8 mouse cellular contexts compared by ENCODE assay signal in genomic region chr5:52470551-52470950, GRCm38 (mm10). TPM values are rescaled to one million over a fixed set of nuclear protein-coding genes. Genes with fewer than 3 reads are reported as not detected.
DNase-seq lines count a peak whose midpoint lies in the region; ATAC-seq and TF ChIP-seq lines count a peak whose summit lies in the region.

No protein-coding gene starts in this region.

- intact Hi-C loops in left cerebral cortex, adult 2 months (cut with DNase I) = loop anchor here (5.0 kb wide), 1 partner anchor 283 kb away; no protein-coding TSS in a partner anchor
- intact Hi-C loops in left cerebral cortex, postnatal 14 days (cut with DNase I) = loop anchor here (5.0 kb wide), 1 partner anchor 78 kb away; no protein-coding TSS in a partner anchor

- 0 out of 2 replicates have a peak, but pooled peaks cover 4% of the 10 kb centered on the region for H3K27me3 ChIP-seq in forebrain, embryonic 12.5 days
- H3K27me3 ChIP-seq in limb, embryonic 10.5 days (ENCODE audit: low read depth, poor library complexity, severe bottlenecking) = peaks cover 45% of the 10 kb centered on the region
- H3K27me3 ChIP-seq in neural tube, embryonic 14.5 days (ENCODE audit: control insufficient read depth, insufficient read depth, low read length) = no peaks in the 10 kb centered on the region

- TF ChIP-seq CTCF in left cerebral cortex, adult 2 months (IDR thresholded peaks at IDR 0.05) = no peak

- ATAC-seq in forebrain, embryonic 12.5 days (ENCODE audit: low FRiP score) = no peak; the same call in 1 of the 2 replicates
- peak; percentile 22; the same call in 1 of the 2 replicates for ATAC-seq in neural tube, embryonic 14.5 days (ENCODE audit: low read depth)

- no peaks in the 10 kb centered on the region for H3K36me3 ChIP-seq in forebrain, embryonic 12.5 days (replicated peaks)
- H3K36me3 ChIP-seq in limb, embryonic 10.5 days = no peaks in the 10 kb centered on the region
- no peaks in the 10 kb centered on the region for H3K36me3 ChIP-seq in neural tube, embryonic 14.5 days (ENCODE audit: control insufficient read depth, insufficient read depth, low read length)

- H3K9ac ChIP-seq in forebrain, embryonic 12.5 days = peak overlapping the region; percentile 79
- peak overlapping the region; percentile 91 for H3K9ac ChIP-seq in neural tube, embryonic 14.5 days (replicated peaks; ENCODE audit: low read depth, low read length)

- H3K4me2 ChIP-seq in forebrain, embryonic 12.5 days = peak overlapping the region; percentile 68
- H3K4me2 ChIP-seq in neural tube, embryonic 14.5 days (ENCODE audit: low read depth, low read length) = peak overlapping the region; percentile 85

- H3K9me3 ChIP-seq in forebrain, embryonic 12.5 days = no peaks in the 10 kb centered on the region
- no peaks in the 10 kb centered on the region for H3K9me3 ChIP-seq in limb, embryonic 10.5 days (replicated peaks)
- H3K9me3 ChIP-seq in neural tube, embryonic 14.5 days (ENCODE audit: control insufficient read depth, low read length) = no peaks in the 10 kb centered on the region

- WGBS in forebrain, embryonic 12.5 days = 50% methylated on average over 5 of the region's 5 CpGs
- 54% methylated on average over 5 of the region's 5 CpGs for WGBS in limb, embryonic 10.5 days
- WGBS in neural tube, embryonic 14.5 days = 56% methylated on average over 5 of the region's 5 CpGs

- peaks cover 3% of the 10 kb centered on the region; the same call in 1 of the 2 replicates for H3K4me1 ChIP-seq in forebrain, embryonic 12.5 days
- H3K4me1 ChIP-seq in limb, embryonic 10.5 days = peaks cover 8% of the 10 kb centered on the region
- H3K4me1 ChIP-seq in neural tube, embryonic 14.5 days (ENCODE audit: control insufficient read depth, insufficient read depth, low read length) = peaks cover 6% of the 10 kb centered on the region; the same call in 1 of the 2 replicates

- no peak for DNase-seq in left cerebral cortex, adult 2 months (ENCODE audit: extremely low spot score in 1 of 2, low spot score in 2 of 2)
- DNase-seq in left cerebral cortex, postnatal 14 days (ENCODE audit: low spot score in 2 of 2) = no peak
- DNase-seq in limb, embryonic 10.5 days (ENCODE audit: low spot score) = no peak
- no peak for DNase-seq in left cerebral cortex, adult 8-10 months (ENCODE audit: low spot score in 2 of 2)
- no peak for DNase-seq in lung, postnatal 36 days
- no peak for DNase-seq in layer of hippocampus, postnatal 25 days (ENCODE audit: extremely low spot score in 1 of 2, low spot score in 1 of 2)

- H3K27ac ChIP-seq in left cerebral cortex, adult 2 months = peak overlapping the region; percentile 99
- H3K27ac ChIP-seq in forebrain, embryonic 12.5 days = no peak overlapping the region
- H3K27ac ChIP-seq in limb, embryonic 10.5 days = no peak overlapping the region
- H3K27ac ChIP-seq in neural tube, embryonic 14.5 days (ENCODE audit: low read depth, low read length) = peak overlapping the region; percentile 83; the same call in 1 of the 2 replicates

- peak overlapping the region; percentile 88 for H3K4me3 ChIP-seq in left cerebral cortex, adult 2 months
- H3K4me3 ChIP-seq in forebrain, embryonic 12.5 days (replicated peaks) = peak overlapping the region; percentile 69
- H3K4me3 ChIP-seq in limb, embryonic 10.5 days = peak overlapping the region; percentile 70
- peak overlapping the region; percentile 67 for H3K4me3 ChIP-seq in neural tube, embryonic 14.5 days (ENCODE audit: low read depth, low read length)

RNA-seq across cellular contexts. Expression of gene Ccdc149, which starts 0.8 kb away (rescaled TPM):
- total RNA-seq in left cerebral cortex, adult 2 months (2021) = 10 to 100 TPM; 68.2 to 75.8 TPM
- total RNA-seq in left cerebral cortex, postnatal 14 days (2021) = 10 to 100 TPM; 38.9 to 43.3 TPM
- 5.5 and 5.9 TPM in 2 replicates for polyA plus RNA-seq in forebrain, embryonic 12.5 days (2016; fragmentation: Nextera tagmentation; extraction: Ambion mirVana)
- polyA plus RNA-seq in limb, embryonic 10.5 days (2016; fragmentation: Nextera tagmentation; extraction: Ambion mirVana) = 0.23 and 0.64 TPM in 2 replicates
- 11.6 and 12.3 TPM in 2 replicates for polyA plus RNA-seq in neural tube, embryonic 14.5 days (2014; fragmentation: Nextera tagmentation; extraction: Ambion mirVana)
- 10 to 100 TPM; 68.4 to 77.6 (median 72.9) TPM for total RNA-seq in left cerebral cortex, adult 8-10 months (2022)
- total RNA-seq in layer of hippocampus, postnatal 25 days (2021) = 10 to 100 TPM; 62.1 to 64.5 TPM

Comparison
In these comparisons a context has a peak if more than half of its experiments do, and no peak if none do; other contexts are left out.
1. H3K27ac ChIP-seq: peak in left cerebral cortex, adult 2 months (single experiment) and neural tube, embryonic 14.5 days (single experiment); none in forebrain, embryonic 12.5 days (single experiment) and limb, embryonic 10.5 days (single experiment).
2. Peak in every context shown above with its lines, with median percentiles within 50 percentile points of each other: H3K4me3 ChIP-seq.